Mouse (Mus musculus) olfactory bulb, adult 2 months (tissue): Measurements from ENCODE around the gene 1700092M07Rik.

ENCODE experiments used
- CTCF ChIP-seq: fragments of 200-500 bp; IDR thresholded peaks from 2 replicates; pipeline ENCODE4 v1.5.1; 2012; ENCODE audit warnings: low read depth, mild to moderate bottlenecking, low read length, moderate library complexity; ENCODE audit not compliant: insufficient read depth
- POLR2A ChIP-seq: fragments of 200-500 bp; IDR thresholded peaks from 2 replicates; pipeline ENCODE4 v1.6.1; 2012; ENCODE audit warnings: mild to moderate bottlenecking, low read depth, low read length, moderate library complexity; ENCODE audit not compliant: insufficient read depth

DNA sequence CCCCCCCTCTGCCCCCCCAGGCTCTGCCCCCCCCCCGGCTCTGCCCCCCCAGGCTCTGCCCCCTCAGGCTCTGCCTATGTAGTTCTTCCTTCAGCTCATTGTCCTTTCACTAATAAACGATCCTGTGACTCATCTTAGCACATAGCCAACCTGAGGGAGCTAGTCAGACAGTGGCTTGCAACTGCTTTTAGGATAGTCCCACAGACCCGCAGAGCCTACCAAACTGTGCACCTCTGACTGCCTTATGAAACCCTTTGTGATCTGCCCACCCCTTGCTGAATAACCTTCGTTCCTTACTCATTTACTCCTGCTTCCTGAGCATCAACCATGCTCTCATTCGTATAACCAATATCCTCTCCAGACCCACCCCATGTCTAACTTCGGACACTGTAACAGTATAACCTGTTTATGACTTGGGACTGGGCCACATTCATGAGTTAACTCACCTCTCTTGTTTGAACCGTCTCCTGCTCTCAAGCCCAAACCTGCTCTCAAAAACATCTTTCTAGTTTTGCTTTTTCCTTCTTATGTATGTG, 34.3 kb upstream of the 1700092M07Rik start:
- no peak for TF ChIP-seq CTCF
- no peak for TF ChIP-seq POLR2A
